Comparison of ENCODE assay signal across 19 mouse cellular contexts in genomic region chr9:99836707-99837106, GRCm38 (mm10). TPM values are rescaled to one million over a fixed set of nuclear protein-coding genes. Genes with fewer than 3 reads are reported as not detected.
A peak's percentile ranks its signal among the peaks of the same experiment; 100 is the strongest.
DNase-seq lines count a peak whose midpoint lies in the region; ATAC-seq lines count a peak whose summit lies in the region.
"Had no signal": no experiment of that assay in that cellular context is flagged by ENCODE, and none has a peak within 500 bp of the region (broad histone marks: within the 10 kb centered on the region; RNA-seq: fewer than 3 reads in every experiment).

No protein-coding gene starts in this region.

- peak; percentile 97 for ATAC-seq in frontal cortex, adult (ENCODE audit: low TSS enrichment)
- ATAC-seq: intestine, postnatal 0 days; liver, embryonic 12.5 days had no signal

- intact Hi-C loops in left cerebral cortex, postnatal 36 days (cut with DNase I), result loop anchor here (5.0 kb wide), 1 partner anchor 64 kb away; no protein-coding TSS in a partner anchor

- no peak for DNase-seq in frontal cortex, postnatal 10 days (ENCODE audit: low spot score in 2 of 2)
- DNase-seq in right cerebral cortex, adult 2 months (ENCODE audit: low spot score in 2 of 2), result peak; percentile 54 to 66
- no peak for DNase-seq in right cerebral cortex, postnatal 4 days
- DNase-seq in left cerebral cortex, postnatal 36 days (ENCODE audit: low spot score in 2 of 2), result peak; percentile 39 to 52
- DNase-seq in liver, result no peak
- DNase-seq in kidney, adult 8-10 months, result no peak
- DNase-seq: adrenal gland, postnatal 14 days; cerebellum, adult 8-10 months; heart, postnatal 10 days; lung, adult 2 months; lung, postnatal 14 days; thymus, adult 18-20 months; thymus, postnatal 36 days had no signal

RNA-seq across cellular contexts. Expression of gene Sox14, which starts 39.3 kb away (rescaled TPM):
- total RNA-seq in left cerebral cortex, postnatal 36 days (2021), result not detected
- total RNA-seq: adrenal gland, postnatal 14 days; gastrocnemius, adult 8-10 months; granulocyte monocyte progenitor cell, adult 5-6 weeks; heart, postnatal 10 days; megakaryocyte progenitor cell, adult 5-6 weeks had no signal

Comparison
In these comparisons a context has a peak if more than half of its experiments do, and no peak if none do; other contexts are left out.
1. DNase-seq: peak in right cerebral cortex, adult 2 months (2 of 2) and left cerebral cortex, postnatal 36 days (2 of 2); none in frontal cortex, postnatal 10 days (0 of 2), right cerebral cortex, postnatal 4 days (single experiment), liver (single experiment) and kidney, adult 8-10 months (0 of 2).